ENCODE assay signal across 9 mouse cellular contexts in genomic region chr19:36696601-36697122, GRCm38 (mm10). TPM values are rescaled to one million over a fixed set of nuclear protein-coding genes. Genes with fewer than 3 reads are reported as not detected.
DNase-seq lines count a peak whose midpoint lies in the region; ATAC-seq and TF ChIP-seq lines count a peak whose summit lies in the region.
"Had no signal": no experiment of that assay in that cellular context is flagged by ENCODE, and none has a peak within 500 bp of the region (broad histone marks: within the 10 kb centered on the region; RNA-seq: fewer than 3 reads in every experiment).

No protein-coding gene starts in this region.

- TF ChIP-seq CTCF in olfactory bulb, adult 2 months (IDR thresholded peaks at IDR 0.05; ENCODE audit: insufficient read depth, low read depth, low read length): no peak

- no peak overlapping the region for H3K9ac ChIP-seq in limb, embryonic 14.5 days (ENCODE audit: low read depth, low read length, severe bottlenecking)
- peak overlapping the region; percentile 42 for H3K9ac ChIP-seq in heart, embryonic 12.5 days
- H3K9ac ChIP-seq in kidney, embryonic 14.5 days (ENCODE audit: low read depth, low read length): no peak overlapping the region

- 64% methylated on average over 7 of the region's 7 CpGs for WGBS in limb, embryonic 14.5 days
- WGBS in limb, embryonic 10.5 days: 86% methylated on average over 7 of the region's 7 CpGs
- 20% methylated on average over 7 of the region's 7 CpGs for WGBS in heart, embryonic 12.5 days
- WGBS in kidney, embryonic 14.5 days: 68% methylated on average over 7 of the region's 7 CpGs
- 56% methylated on average over 7 of the region's 7 CpGs for WGBS in olfactory bulb, adult 2 months

- no peak overlapping the region for H3K4me2 ChIP-seq in limb, embryonic 14.5 days (replicated peaks; ENCODE audit: low read depth, low read length, severe bottlenecking)
- H3K4me2 ChIP-seq in heart, embryonic 12.5 days: peak overlapping the region; percentile 14; the same call in 1 of the 2 replicates
- no peak overlapping the region for H3K4me2 ChIP-seq in kidney, embryonic 14.5 days (replicated peaks; ENCODE audit: low read depth, low read length)

- no peaks in the 10 kb centered on the region for H3K27me3 ChIP-seq in limb, embryonic 14.5 days (ENCODE audit: control insufficient read depth, insufficient read depth, low read length)
- H3K27me3 ChIP-seq in limb, embryonic 10.5 days (ENCODE audit: low read depth, poor library complexity, severe bottlenecking): no peaks in the 10 kb centered on the region
- no peaks in the 10 kb centered on the region for H3K27me3 ChIP-seq in heart, embryonic 12.5 days (replicated peaks)
- no peaks in the 10 kb centered on the region for H3K27me3 ChIP-seq in kidney, embryonic 14.5 days (ENCODE audit: control insufficient read depth, insufficient read depth, low read length)

- peak overlapping the region; percentile 48; the same call in 1 of the 2 replicates for H3K27ac ChIP-seq in limb, embryonic 14.5 days (replicated peaks; ENCODE audit: low read depth, low read length)
- H3K27ac ChIP-seq in limb, embryonic 10.5 days: no peak overlapping the region
- peak overlapping the region; percentile 94 for H3K27ac ChIP-seq in heart, embryonic 12.5 days (ENCODE audit: poor library complexity, severe bottlenecking)
- peak overlapping the region; percentile 52; the same call in 1 of the 2 replicates for H3K27ac ChIP-seq in kidney, embryonic 14.5 days (ENCODE audit: low read depth, low read length)
- H3K27ac ChIP-seq in olfactory bulb, adult 2 months (ENCODE audit: insufficient read depth, low read depth, low read length): peak overlapping the region; percentile 35; the same call in 1 of the 2 replicates

- TF ChIP-seq POLR2A in limb, embryonic 14.5 days (IDR thresholded peaks at IDR 0.05; ENCODE audit: borderline replicate concordance, extremely low read depth, insufficient read depth, insufficient read length): no peak
- no peak for TF ChIP-seq POLR2A in olfactory bulb, adult 2 months (IDR thresholded peaks at IDR 0.05; ENCODE audit: insufficient read depth, low read depth, low read length)

- peak; percentile 48 for ATAC-seq in limb, embryonic 14.5 days (ENCODE audit: low FRiP score, low read depth)
- peak; percentile 63 for ATAC-seq in heart, embryonic 12.5 days (ENCODE audit: insufficient number of reproducible peaks, low FRiP score)
- ATAC-seq in kidney, embryonic 14.5 days (ENCODE audit: low FRiP score, low TSS enrichment): 0 out of 2 replicates have a peak, but pooled peaks have one; percentile 28
- no peak for ATAC-seq in CD4-positive, CD25-positive, alpha-beta regulatory T cell, adult 4 months
- ATAC-seq: inflammation-experienced regulatory T-cells, adult 6 months had no signal

- H3K9me3 ChIP-seq in limb, embryonic 14.5 days (ENCODE audit: control insufficient read depth, low read length): no peaks in the 10 kb centered on the region
- no peaks in the 10 kb centered on the region for H3K9me3 ChIP-seq in limb, embryonic 10.5 days (replicated peaks)
- H3K9me3 ChIP-seq in heart, embryonic 12.5 days (replicated peaks): no peaks in the 10 kb centered on the region
- H3K9me3 ChIP-seq in kidney, embryonic 14.5 days (ENCODE audit: control insufficient read depth, low read length): no peaks in the 10 kb centered on the region

- no peaks in the 10 kb centered on the region for H3K36me3 ChIP-seq in limb, embryonic 14.5 days (ENCODE audit: control insufficient read depth, insufficient read depth, low read length)
- no peaks in the 10 kb centered on the region for H3K36me3 ChIP-seq in limb, embryonic 10.5 days
- H3K36me3 ChIP-seq in heart, embryonic 12.5 days: no peaks in the 10 kb centered on the region
- no peaks in the 10 kb centered on the region for H3K36me3 ChIP-seq in kidney, embryonic 14.5 days (ENCODE audit: control insufficient read depth, insufficient read depth, low read length)

- peaks cover 20% of the 10 kb centered on the region for H3K4me1 ChIP-seq in limb, embryonic 14.5 days (ENCODE audit: control insufficient read depth, insufficient read depth, low read length)
- no peaks in the 10 kb centered on the region for H3K4me1 ChIP-seq in limb, embryonic 10.5 days
- H3K4me1 ChIP-seq in heart, embryonic 12.5 days (replicated peaks): peaks cover 45% of the 10 kb centered on the region
- peaks cover 10% of the 10 kb centered on the region; the same call in 1 of the 2 replicates for H3K4me1 ChIP-seq in kidney, embryonic 14.5 days (ENCODE audit: control insufficient read depth, insufficient read depth, low read length)
- 0 out of 2 replicates have a peak, but pooled peaks cover 5% of the 10 kb centered on the region for H3K4me1 ChIP-seq in olfactory bulb, adult 2 months (ENCODE audit: control insufficient read depth, insufficient read depth, low read length)

- H3K4me3 ChIP-seq in limb, embryonic 14.5 days (replicated peaks; ENCODE audit: low read length): no peak overlapping the region
- H3K4me3 ChIP-seq in limb, embryonic 10.5 days: no peak overlapping the region
- H3K4me3 ChIP-seq in heart, embryonic 12.5 days: no peak overlapping the region
- H3K4me3 ChIP-seq in kidney, embryonic 14.5 days (ENCODE audit: low read length): no peak overlapping the region
- no peak overlapping the region for H3K4me3 ChIP-seq in olfactory bulb, adult 2 months (ENCODE audit: insufficient read depth, low read depth, low read length)

- DNase-seq in limb, embryonic 14.5 days (ENCODE audit: low spot score): peak; percentile 58
- DNase-seq in limb, embryonic 10.5 days (ENCODE audit: low spot score): no peak
- DNase-seq in cerebellum, postnatal 36 days: no peak
- no peak for DNase-seq in urinary bladder, adult 18-20 months (ENCODE audit: low spot score in 2 of 2)

RNA-seq across cellular contexts. Expression of gene Ppp1r3c, which starts 39.8 kb away (rescaled TPM):
- polyA plus RNA-seq in limb, embryonic 14.5 days (2012; rRNA removed): 10.5 and 12.6 TPM in 2 replicates
- polyA plus RNA-seq in limb, embryonic 14.5 days (2014; fragmentation: Nextera tagmentation; extraction: Ambion mirVana): 16.4 and 19.0 TPM in 2 replicates
- 1.2 and 1.8 TPM in 2 replicates for polyA plus RNA-seq in limb, embryonic 10.5 days (2016; fragmentation: Nextera tagmentation; extraction: Ambion mirVana)
- 53.3 and 55.1 TPM in 2 replicates for polyA plus RNA-seq in heart, embryonic 12.5 days (2016; fragmentation: Nextera tagmentation; extraction: Ambion mirVana)
- 10.1 and 16.7 TPM in 2 replicates for polyA plus RNA-seq in kidney, embryonic 14.5 days (2014; fragmentation: Nextera tagmentation; extraction: Ambion mirVana)
- not detected in 2 replicates for polyA plus RNA-seq in olfactory bulb, adult 2 months (2012; ENCODE audit: insufficient read depth, insufficient read length, low replicate concordance, missing spikeins)
- polyA plus RNA-seq in CD4-positive, CD25-positive, alpha-beta regulatory T cell, adult 4 months (2017; shearing (Covaris generic)): not detected
- polyA plus RNA-seq: inflammation-experienced regulatory T-cells, adult 6 months had no signal
